Mouse (Mus musculus) bone marrow macrophage, adult 2 months (primary cell): ENCODE data around the gene Ntm.

Source experiments
- CTCF ChIP-seq: IDR thresholded peaks from 2 replicates; pipeline ENCODE4 v1.5.1; 2012; ENCODE audit warnings: low read depth, mild to moderate bottlenecking, low read length, moderate library complexity
- POLR2A ChIP-seq: IDR thresholded peaks from 2 replicates; pipeline ENCODE4 v1.6.1; 2012; ENCODE audit warnings: mild to moderate bottlenecking, low read depth, low read length, borderline replicate concordance

GRCm38 (mm10) chr9:29585746-29586380, 377.1 kb downstream of the Ntm start:
- TF ChIP-seq POLR2A (no peak), CTCF (no peak)
